Mouse (Mus musculus): ENCODE measurements around the gene Arhgap32. TPM values are rescaled to one million over a fixed set of nuclear protein-coding genes. Genes with fewer than 3 reads are reported as not detected.

The Arhgap32 gene
- polyA plus RNA-seq, 1 experiment from 2014 or later: 20.8 TPM

- no peak overlapping the region for H3K27ac ChIP-seq (ENCODE audit: low read depth, low read length)
- ATAC-seq (ENCODE audit: low read depth): no peak
- H3K4me2 ChIP-seq (ENCODE audit: low read depth, low read length): no peak overlapping the region
- H3K4me1 ChIP-seq (ENCODE audit: control insufficient read depth, insufficient read depth, low read length): peaks cover 7% of the 10 kb centered on the region; the same call in 1 of the 2 replicates
- WGBS: 88% methylated on average over 4 of the region's 4 CpGs
- no peaks in the 10 kb centered on the region for H3K9me3 ChIP-seq (ENCODE audit: control insufficient read depth, low read length)
- H3K27me3 ChIP-seq (ENCODE audit: control insufficient read depth, insufficient read depth, low read length): no peaks in the 10 kb centered on the region
- H3K36me3 ChIP-seq (ENCODE audit: control insufficient read depth, insufficient read depth, low read length): peaks cover 20% of the 10 kb centered on the region; the same call in 1 of the 2 replicates
- no peak overlapping the region for H3K9ac ChIP-seq (replicated peaks; ENCODE audit: low read depth, low read length)
- no peak overlapping the region for H3K4me3 ChIP-seq (ENCODE audit: low read depth, low read length)
Measured at GRCm38 (mm10) chr9:32250486-32250885, 134.6 kb downstream of the Arhgap32 start.

GRCm38 (mm10) chr9:32253721-32254120, 137.8 kb downstream of the Arhgap32 start:
- H3K27ac ChIP-seq (ENCODE audit: low read depth, low read length): no peak overlapping the region
- no peaks in the 10 kb centered on the region for H3K9me3 ChIP-seq (ENCODE audit: control insufficient read depth, low read length)
- H3K9ac ChIP-seq (replicated peaks; ENCODE audit: low read depth, low read length): no peak overlapping the region
- H3K27me3 ChIP-seq (ENCODE audit: control insufficient read depth, insufficient read depth, low read length): no peaks in the 10 kb centered on the region
- ATAC-seq (ENCODE audit: low read depth): no peak
- H3K4me2 ChIP-seq (ENCODE audit: low read depth, low read length): no peak overlapping the region
- H3K4me3 ChIP-seq (ENCODE audit: low read depth, low read length): no peak overlapping the region
- peaks cover 32% of the 10 kb centered on the region; the same call in 1 of the 2 replicates for H3K36me3 ChIP-seq (ENCODE audit: control insufficient read depth, insufficient read depth, low read length)
- no peaks in the 10 kb centered on the region for H3K4me1 ChIP-seq (ENCODE audit: control insufficient read depth, insufficient read depth, low read length)
- WGBS: 94% methylated on average over 4 of the region's 4 CpGs

GRCm38 (mm10) chr9:32257365-32257764, 141.4 kb downstream of the Arhgap32 start:
- Histone ChIP-seq H3K27ac (ENCODE audit: low read depth, low read length) (no peak overlapping the region), H3K4me3 (ENCODE audit: low read depth, low read length) (no peak overlapping the region), H3K36me3 (ENCODE audit: control insufficient read depth, insufficient read depth, low read length) (peaks cover 42% of the 10 kb centered on the region), H3K4me2 (ENCODE audit: low read depth, low read length) (no peak overlapping the region), H3K9me3 (ENCODE audit: control insufficient read depth, low read length) (no peaks in the 10 kb centered on the region), H3K27me3 (ENCODE audit: control insufficient read depth, insufficient read depth, low read length) (no peaks in the 10 kb centered on the region), H3K9ac (replicated peaks; ENCODE audit: low read depth, low read length) (no peak overlapping the region), H3K4me1 (ENCODE audit: control insufficient read depth, insufficient read depth, low read length) (no peaks in the 10 kb centered on the region)
- no peak for ATAC-seq (ENCODE audit: low read depth)
- 86% methylated on average over 8 of the region's 8 CpGs for WGBS

- Histone ChIP-seq H3K4me1 (ENCODE audit: control insufficient read depth, insufficient read depth, low read length) (no peaks in the 10 kb centered on the region), H3K27ac (ENCODE audit: low read depth, low read length) (no peak overlapping the region), H3K9me3 (ENCODE audit: control insufficient read depth, low read length) (no peaks in the 10 kb centered on the region), H3K9ac (replicated peaks; ENCODE audit: low read depth, low read length) (no peak overlapping the region), H3K4me2 (ENCODE audit: low read depth, low read length) (no peak overlapping the region), H3K36me3 (ENCODE audit: control insufficient read depth, insufficient read depth, low read length) (peaks cover 42% of the 10 kb centered on the region), H3K27me3 (ENCODE audit: control insufficient read depth, insufficient read depth, low read length) (no peaks in the 10 kb centered on the region), H3K4me3 (ENCODE audit: low read depth, low read length) (no peak overlapping the region)
- WGBS: 98% methylated on average over 2 of the region's 2 CpGs
- ATAC-seq (ENCODE audit: low read depth): no peak
Measured at GRCm38 (mm10) chr9:32257882-32258281, 141.9 kb downstream of the Arhgap32 start.

GRCm38 (mm10) chr9:32271896-32272444, 156.0 kb downstream of the Arhgap32 start:
- WGBS: 12% methylated on average over 5 of the region's 5 CpGs
- ATAC-seq (ENCODE audit: low read depth): peak; percentile 75

GRCm38 (mm10) chr9:32278052-32278451, 162.1 kb downstream of the Arhgap32 start:
- no peak for ATAC-seq (ENCODE audit: low read depth)
- H3K4me1 ChIP-seq (ENCODE audit: control insufficient read depth, insufficient read depth, low read length): no peaks in the 10 kb centered on the region
- H3K36me3 ChIP-seq (ENCODE audit: control insufficient read depth, insufficient read depth, low read length): no peaks in the 10 kb centered on the region
- no peak overlapping the region for H3K9ac ChIP-seq (replicated peaks; ENCODE audit: low read depth, low read length)
- no peaks in the 10 kb centered on the region for H3K27me3 ChIP-seq (ENCODE audit: control insufficient read depth, insufficient read depth, low read length)
- H3K9me3 ChIP-seq (ENCODE audit: control insufficient read depth, low read length): no peaks in the 10 kb centered on the region
- WGBS: 89% methylated on average over 5 of the region's 5 CpGs
- H3K27ac ChIP-seq (ENCODE audit: low read depth, low read length): no peak overlapping the region
- no peak overlapping the region for H3K4me3 ChIP-seq (ENCODE audit: low read depth, low read length)
- H3K4me2 ChIP-seq (ENCODE audit: low read depth, low read length): no peak overlapping the region

More at GRCm38 (mm10) chr9:32271896-32272444, 156.0 kb downstream of the Arhgap32 start:
- H3K9ac ChIP-seq (replicated peaks; ENCODE audit: low read depth, low read length): no peak overlapping the region
- no peaks in the 10 kb centered on the region for H3K9me3 ChIP-seq (ENCODE audit: control insufficient read depth, low read length)
- no peak overlapping the region for H3K4me3 ChIP-seq (ENCODE audit: low read depth, low read length)
- no peaks in the 10 kb centered on the region for H3K27me3 ChIP-seq (ENCODE audit: control insufficient read depth, insufficient read depth, low read length)
- H3K4me2 ChIP-seq (ENCODE audit: low read depth, low read length): no peak overlapping the region
- no peaks in the 10 kb centered on the region for H3K36me3 ChIP-seq (ENCODE audit: control insufficient read depth, insufficient read depth, low read length)
- H3K27ac ChIP-seq (ENCODE audit: low read depth, low read length): no peak overlapping the region
- no peaks in the 10 kb centered on the region for H3K4me1 ChIP-seq (ENCODE audit: control insufficient read depth, insufficient read depth, low read length)

GRCm38 (mm10) chr9:32279789-32280188, 163.9 kb downstream of the Arhgap32 start:
- H3K9ac ChIP-seq (replicated peaks; ENCODE audit: low read depth, low read length): no peak overlapping the region
- no peaks in the 10 kb centered on the region for H3K36me3 ChIP-seq (ENCODE audit: control insufficient read depth, insufficient read depth, low read length)
- 57% methylated on average over 3 of the region's 3 CpGs for WGBS
- H3K4me2 ChIP-seq (ENCODE audit: low read depth, low read length): no peak overlapping the region
- H3K9me3 ChIP-seq (ENCODE audit: control insufficient read depth, low read length): no peaks in the 10 kb centered on the region
- no peaks in the 10 kb centered on the region for H3K4me1 ChIP-seq (ENCODE audit: control insufficient read depth, insufficient read depth, low read length)
- no peaks in the 10 kb centered on the region for H3K27me3 ChIP-seq (ENCODE audit: control insufficient read depth, insufficient read depth, low read length)
- no peak overlapping the region for H3K4me3 ChIP-seq (ENCODE audit: low read depth, low read length)
- no peak overlapping the region for H3K27ac ChIP-seq (ENCODE audit: low read depth, low read length)
- ATAC-seq (ENCODE audit: low read depth): no peak

- H3K27me3 ChIP-seq (ENCODE audit: control insufficient read depth, insufficient read depth, low read length): no peaks in the 10 kb centered on the region
- H3K27ac ChIP-seq (ENCODE audit: low read depth, low read length): no peak overlapping the region
- H3K9ac ChIP-seq (replicated peaks; ENCODE audit: low read depth, low read length): no peak overlapping the region
- no peak overlapping the region for H3K4me3 ChIP-seq (ENCODE audit: low read depth, low read length)
- H3K4me2 ChIP-seq (ENCODE audit: low read depth, low read length): no peak overlapping the region
- H3K9me3 ChIP-seq (ENCODE audit: control insufficient read depth, low read length): no peaks in the 10 kb centered on the region
- no peaks in the 10 kb centered on the region for H3K4me1 ChIP-seq (ENCODE audit: control insufficient read depth, insufficient read depth, low read length)
- H3K36me3 ChIP-seq (ENCODE audit: control insufficient read depth, insufficient read depth, low read length): no peaks in the 10 kb centered on the region
- no peak for ATAC-seq (ENCODE audit: low read depth)
- 90% methylated on average over 5 of the region's 5 CpGs for WGBS
Measured at GRCm38 (mm10) chr9:32280456-32280855, 164.5 kb downstream of the Arhgap32 start.

- Histone ChIP-seq H3K9ac (replicated peaks; ENCODE audit: low read depth, low read length) (no peak overlapping the region), H3K27me3 (ENCODE audit: control insufficient read depth, insufficient read depth, low read length) (no peaks in the 10 kb centered on the region), H3K4me3 (ENCODE audit: low read depth, low read length) (no peak overlapping the region), H3K36me3 (ENCODE audit: control insufficient read depth, insufficient read depth, low read length) (no peaks in the 10 kb centered on the region), H3K9me3 (ENCODE audit: control insufficient read depth, low read length) (no peaks in the 10 kb centered on the region), H3K27ac (ENCODE audit: low read depth, low read length) (no peak overlapping the region), H3K4me1 (ENCODE audit: control insufficient read depth, insufficient read depth, low read length) (no peaks in the 10 kb centered on the region), H3K4me2 (ENCODE audit: low read depth, low read length) (no peak overlapping the region)
- no peak for ATAC-seq (ENCODE audit: low read depth)
- 85% methylated on average over 5 of the region's 5 CpGs for WGBS
Measured at GRCm38 (mm10) chr9:32283591-32283990, 167.7 kb downstream of the Arhgap32 start.
